Mouse (Mus musculus) myocyte (in vitro differentiated cells): Measurements from ENCODE around the gene Txlnb.

Source experiments
- CEBPB ChIP-seq: IDR thresholded peaks from 2 replicates; pipeline ENCODE4 v1.6.1; 2011; ENCODE audit warnings: mild to moderate bottlenecking, moderate library complexity; ENCODE audit not compliant: poor library complexity, insufficient read depth, severe bottlenecking
- E2F4 ChIP-seq: IDR thresholded peaks from one replicate; pipeline ENCODE4 v1.6.1; 2011; ENCODE audit warnings: mild to moderate bottlenecking, control low read depth, moderate library complexity; ENCODE audit not compliant: insufficient read depth
- MAX ChIP-seq: IDR thresholded peaks from one replicate; pipeline ENCODE4 v1.6.1; 2011; ENCODE audit warnings: low read depth, mild to moderate bottlenecking, control low read depth
- MYOG ChIP-seq, 3 experiments: IDR thresholded peaks; one replicate each; pipeline ENCODE4 v1.6.1; 2011; ENCODE audit warnings: control low read depth in 2 of 3, low read depth in 2 of 3, mild to moderate bottlenecking in 2 of 3; ENCODE audit not compliant: insufficient read length in 2 of 3, control insufficient read depth in 1 of 3, insufficient read depth in 1 of 3
- POLR2A ChIP-seq: IDR thresholded peaks from one replicate; pipeline ENCODE4 v1.6.1; 2011; ENCODE audit warnings: low read depth, mild to moderate bottlenecking, control low read depth, moderate library complexity; ENCODE audit not compliant: insufficient read length
- TCF12 ChIP-seq: IDR thresholded peaks from one replicate; pipeline ENCODE4 v1.6.1; 2011; ENCODE audit warnings: mild to moderate bottlenecking, control low read depth; ENCODE audit not compliant: poor library complexity, insufficient read depth, severe bottlenecking
- USF1 ChIP-seq: IDR thresholded peaks from one replicate; pipeline ENCODE4 v1.6.1; 2011; ENCODE audit warnings: low read depth, mild to moderate bottlenecking, control low read depth, moderate library complexity

DNA sequence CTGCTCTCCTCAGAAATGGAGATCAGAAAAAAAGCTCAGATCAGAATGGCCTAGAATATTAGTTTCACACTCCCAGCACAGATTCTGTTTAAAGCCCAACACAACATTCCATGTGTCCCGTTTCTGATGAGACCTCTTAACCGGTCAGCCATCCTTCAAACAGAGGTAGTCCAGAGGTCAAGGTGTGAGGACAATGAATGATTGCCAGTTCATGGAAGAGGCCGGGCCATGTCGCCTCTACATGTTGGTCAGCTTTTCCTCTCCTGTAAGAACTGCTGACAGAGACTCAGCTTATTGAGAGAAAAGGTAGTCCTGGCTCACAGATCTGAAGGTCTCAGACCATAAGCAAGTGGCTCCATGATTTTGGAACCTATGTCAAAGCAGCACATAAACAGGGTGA lies 33.2 kb downstream of the Txlnb start:
- TF ChIP-seq POLR2A (no peak), MAX (no peak), TCF12 (no peak), MYOG (IDR thresholded peaks at IDR 0.05; ENCODE audit: control insufficient read depth in 1 of 3, insufficient read depth in 1 of 3, insufficient read length in 2 of 3, low read depth in 2 of 3) (no peak), CEBPB (no peak), E2F4 (no peak), USF1 (no peak)
